Mouse (Mus musculus) liver, embryonic 14.5 days (tissue): ENCODE data around the gene Hipk4. TPM values are rescaled to one million over a fixed set of nuclear protein-coding genes. Genes with fewer than 3 reads are reported as not detected.

Source experiments
- ATAC-seq: fragments of 200-750 bp; cut with Nextera tagmentation; 2 replicates; pipeline ENCODE4 v1.8.0; 2017; ENCODE audit warnings: moderate number of reproducible peaks, mild to moderate bottlenecking, moderate library complexity; ENCODE audit not compliant: insufficient read depth
- DNase-seq, 3 experiments: peaks; one replicate each; pipeline ENCODE4 v3.0.0-alpha.2; 2012 to 2013; ENCODE audit warnings: low read depth in 3 of 3, low spot score in 3 of 3
- H3K27ac ChIP-seq: fragments of 300-500 bp; sonication (generic); 2 replicates; pipeline ENCODE4 v1.5.1; 2014; ENCODE audit warnings: moderate library complexity, mild to moderate bottlenecking, control low read depth, inconsistent platforms
- H3K27me3 ChIP-seq: fragments of 300-500 bp; sonication (generic); 2 replicates; pipeline ENCODE4 v1.6.1; 2014; ENCODE audit warnings: mild to moderate bottlenecking, low read length, moderate library complexity; ENCODE audit not compliant: control insufficient read depth, insufficient read depth
- H3K36me3 ChIP-seq: fragments of 300-500 bp; sonication (generic); replicated peaks from 2 replicates; pipeline ENCODE4 v1.6.1; 2014; ENCODE audit warnings: low read depth; ENCODE audit not compliant: control insufficient read depth, insufficient read depth
- H3K4me1 ChIP-seq, 2 experiments: fragments of 200-500 bp in 1 of 2; fragments of 300-500 bp in 1 of 2; sonication (generic) in 1 of 2; replicated peaks; 2 replicates each; pipeline ENCODE4 v1.6.1; 2012 to 2014; ENCODE audit warnings: antibody characterized with exemption in 1 of 2, inconsistent platforms in 1 of 2, low read length in 1 of 2; ENCODE audit not compliant: control insufficient read depth in 2 of 2, insufficient read depth in 2 of 2
- H3K4me2 ChIP-seq: fragments of 300-500 bp; sonication (generic); 2 replicates; pipeline ENCODE4 v1.6.1; 2014; ENCODE audit warnings: low read depth, mild to moderate bottlenecking, control low read depth, moderate library complexity
- H3K4me3 ChIP-seq, 2 experiments: fragments of 200-500 bp in 1 of 2; fragments of 300-500 bp in 1 of 2; sonication (generic) in 1 of 2; 2 replicates each; pipeline ENCODE4 v1.5.1; 2012 to 2014; ENCODE audit warnings: low read depth in 2 of 2, low read length in 2 of 2, mild to moderate bottlenecking in 2 of 2, control low read depth in 1 of 2, inconsistent platforms in 1 of 2, moderate library complexity in 1 of 2; ENCODE audit not compliant: insufficient read depth in 1 of 2
- H3K9ac ChIP-seq: fragments of 300-500 bp; sonication (generic); replicated peaks from 2 replicates; pipeline ENCODE4 v1.6.1; 2014; ENCODE audit warnings: mild to moderate bottlenecking, control low read depth, moderate library complexity
- H3K9me3 ChIP-seq: fragments of 300-500 bp; sonication (generic); 2 replicates; pipeline ENCODE4 v1.6.1; 2016; ENCODE audit warnings: low read length, mixed read lengths; ENCODE audit not compliant: control insufficient read depth
- CTCF ChIP-seq: IDR thresholded peaks from 2 replicates; pipeline ENCODE4 v1.5.1; 2016; ENCODE audit warnings: antibody characterized with exemption, low read depth, control low read depth
- EP300 ChIP-seq: IDR thresholded peaks from 2 replicates; pipeline ENCODE4 v1.6.1; 2016; ENCODE audit warnings: antibody characterized with exemption, low read depth
- WGBS: fragments of 180-500 bp; shearing (Covaris S2); extraction: QIAGEN DNeasy Blood & Tissue Kit; methylation state at CpG from one replicate; pipeline ENCODE4 v1.1.7; 2014; ENCODE audit not compliant: insufficient replicate concordance; 5-methylcytosine and 5-hydroxymethylcytosine counted together
- polyA plus RNA-seq, 2 experiments: library from polyadenylated mRNA; depleted of rRNA in 1 of 2; stranded (reverse) in 1 of 2; unstranded in 1 of 2; fragments of >200 nt; fragmentation: Nextera tagmentation in 1 of 2; extraction: Ambion mirVana in 1 of 2; gene quantifications; 2 replicates each; pipeline versions ENCODE4 v1.2.1 to v1.2.3; 2012 to 2014

Gene Hipk4
- polyA plus RNA-seq, 2 experiments = 0.49 TPM; not detected in 1

DNA sequence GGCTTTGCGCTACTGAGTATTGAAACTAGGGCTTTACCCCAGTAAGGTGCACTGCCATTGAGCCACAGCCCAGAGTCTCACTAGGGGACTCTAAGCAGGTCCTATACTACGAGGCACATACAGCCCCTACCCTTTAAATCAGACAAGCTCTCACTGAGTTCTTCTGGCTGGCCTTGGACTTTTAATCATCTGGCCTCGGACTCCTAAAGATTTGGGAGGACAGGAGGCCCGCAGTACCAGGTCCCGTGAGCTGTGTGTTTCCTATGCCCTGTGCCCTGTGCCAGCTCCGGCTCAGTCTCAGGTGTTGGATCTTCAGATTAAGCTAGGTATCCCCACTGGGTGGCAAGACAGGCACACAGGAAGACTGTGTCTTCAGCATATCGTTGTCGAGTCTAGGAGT lies 14.9 kb downstream of the Hipk4 start:
- peaks cover 24% of the 10 kb centered on the region for H3K36me3 ChIP-seq
- no peak overlapping the region; the same call in 1 of the 2 replicates for H3K9ac ChIP-seq
- H3K4me2 ChIP-seq = no peak overlapping the region
- peaks cover 76 to 82% of the 10 kb centered on the region in 2 experiments for H3K4me1 ChIP-seq
- no peaks in the 10 kb centered on the region for H3K27me3 ChIP-seq
- ATAC-seq (no peak), DNase-seq (no peak)
- peak overlapping the region; percentile 27 for H3K27ac ChIP-seq
- no peak for TF ChIP-seq CTCF
- no peak for TF ChIP-seq EP300
- 79% methylated on average over 8 of the region's 8 CpGs for WGBS
- H3K9me3 ChIP-seq = no peaks in the 10 kb centered on the region
- H3K4me3 ChIP-seq = no peak overlapping the region

DNA sequence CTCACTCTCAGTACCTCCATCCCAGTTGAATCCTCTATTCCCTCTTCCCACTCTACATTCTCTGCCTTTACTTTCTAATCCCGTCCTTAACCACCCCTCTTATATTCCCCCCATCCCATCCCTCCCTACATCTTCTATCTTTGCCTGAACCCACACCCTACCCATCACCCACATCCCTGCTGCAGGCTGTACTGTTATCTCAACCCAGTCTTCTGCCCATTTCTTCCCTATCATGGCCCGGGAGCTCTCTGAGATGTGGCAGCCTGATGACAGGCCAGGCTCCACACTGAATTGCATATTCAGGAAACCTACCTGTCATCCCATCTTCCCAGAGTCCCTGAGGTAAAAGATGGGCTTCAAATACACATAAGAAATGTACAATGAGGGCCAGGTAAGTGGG lies 15.7 kb downstream of the Hipk4 start:
- 29% methylated on average over 2 of the region's 2 CpGs for WGBS
- Histone ChIP-seq H3K27ac (peak overlapping the region; percentile 38), H3K4me1 (peaks cover 78 to 82% of the 10 kb centered on the region in 2 experiments), H3K9ac (peak overlapping the region; percentile 19), H3K36me3 (peaks cover 21% of the 10 kb centered on the region), H3K4me3 (0 out of 4 replicates have a peak overlapping the region, but pooled peaks of 1 of the 2 experiments have one; percentile 4), H3K27me3 (no peaks in the 10 kb centered on the region), H3K9me3 (no peaks in the 10 kb centered on the region), H3K4me2 (peak overlapping the region; percentile 32)
- DNase-seq (peak in 1 of 3 experiments; percentile 45), ATAC-seq (peak; percentile 33; the same call in 1 of the 2 replicates)
- TF ChIP-seq EP300 (no peak), CTCF (no peak)

DNA sequence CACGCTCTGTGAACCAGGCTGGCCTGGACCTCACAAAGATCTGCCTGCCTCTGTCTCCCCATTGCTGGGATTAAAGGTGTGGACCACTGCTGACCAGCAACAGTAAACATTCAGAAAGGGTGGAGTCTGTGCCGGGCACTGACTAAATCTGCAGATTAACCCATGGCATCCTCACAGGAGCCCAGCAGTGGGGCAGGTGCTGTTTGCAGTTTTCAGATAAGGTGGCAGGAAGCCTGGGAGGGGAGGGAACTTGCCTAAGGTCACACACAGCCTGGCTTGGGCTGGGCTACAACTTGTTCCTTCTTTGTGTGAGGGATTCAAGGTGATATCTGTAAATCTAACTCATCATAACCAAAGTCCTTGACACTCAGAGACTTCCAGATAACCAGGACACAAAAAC lies 17.5 kb downstream of the Hipk4 start:
- no peak for TF ChIP-seq CTCF
- peak; percentile 81 for TF ChIP-seq EP300
- H3K27ac ChIP-seq = peak overlapping the region; percentile 84
- H3K9ac ChIP-seq = peak overlapping the region; percentile 56
- H3K4me3 ChIP-seq = peak overlapping the region; percentile 81 to 83
- no peaks in the 10 kb centered on the region for H3K27me3 ChIP-seq
- ATAC-seq = peak; percentile 84
- peak overlapping the region; percentile 96 for H3K4me2 ChIP-seq
- H3K9me3 ChIP-seq = no peaks in the 10 kb centered on the region
- H3K4me1 ChIP-seq = peaks cover 71 to 74% of the 10 kb centered on the region in 2 experiments
- peak; percentile 72 to 80 (median 74) for DNase-seq
- 49% methylated on average over 2 of the region's 2 CpGs for WGBS
- peaks cover 17% of the 10 kb centered on the region for H3K36me3 ChIP-seq

DNA sequence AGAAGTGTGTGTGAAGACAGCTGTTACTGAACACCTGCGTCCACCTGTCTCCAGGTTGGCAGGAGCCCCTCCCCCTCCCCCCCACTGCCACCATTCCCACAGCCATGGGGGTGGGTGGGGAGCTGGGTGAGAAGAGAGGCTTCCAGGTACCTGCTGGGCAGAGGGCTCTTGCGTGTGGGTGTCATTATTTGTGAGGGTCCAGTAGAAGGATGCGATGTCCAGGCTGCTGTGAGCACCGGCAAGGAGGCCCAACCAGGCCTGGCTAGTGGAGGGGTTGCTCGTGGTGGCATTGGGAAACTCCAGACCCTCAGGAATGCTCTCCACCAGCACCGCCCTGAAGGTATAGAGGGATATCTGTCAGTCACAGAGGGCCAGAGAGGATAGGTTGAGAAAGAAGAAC lies 17.9 kb downstream of the Hipk4 start:
- Histone ChIP-seq H3K36me3 (peaks cover 13% of the 10 kb centered on the region), H3K27ac (peak overlapping the region; percentile 84), H3K9ac (peak overlapping the region; percentile 56)

DNA sequence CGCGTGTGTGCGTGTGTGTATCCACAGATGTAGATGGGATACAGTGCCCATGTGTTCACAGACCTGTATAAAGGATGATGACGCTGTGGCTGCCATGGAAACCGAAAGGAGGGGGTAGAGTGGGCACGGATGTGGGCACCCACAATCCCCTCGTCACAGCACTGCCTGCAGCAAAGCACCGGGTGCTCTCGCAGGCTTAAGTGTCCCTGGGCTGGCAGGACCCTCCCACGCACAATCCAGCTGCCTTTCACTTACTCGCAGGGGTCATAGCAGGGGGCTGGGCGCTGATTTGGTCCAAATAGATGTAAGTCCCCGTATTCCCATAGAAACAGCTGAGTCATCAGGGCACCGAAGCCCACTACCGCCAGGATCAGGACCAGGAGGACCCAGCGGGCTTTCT lies 18.4 kb downstream of the Hipk4 start:
- Histone ChIP-seq H3K36me3 (peaks cover 9% of the 10 kb centered on the region), H3K9me3 (no peaks in the 10 kb centered on the region), H3K4me2 (peak overlapping the region; percentile 96), H3K4me3 (peak overlapping the region; percentile 81 to 83), H3K4me1 (peaks cover 62 to 65% of the 10 kb centered on the region in 2 experiments), H3K9ac (peak overlapping the region; percentile 91; the same call in 1 of the 2 replicates), H3K27ac (peak overlapping the region; percentile 84), H3K27me3 (no peaks in the 10 kb centered on the region)
- WGBS = 74% methylated on average over 16 of the region's 16 CpGs
- TF ChIP-seq CTCF (no peak), EP300 (no peak)
- DNase-seq (no peak), ATAC-seq (no peak)

More for the DNA sequence above, 17.9 kb downstream of the Hipk4 start:
- no peaks in the 10 kb centered on the region for H3K9me3 ChIP-seq
- no peak for TF ChIP-seq EP300
- no peak for TF ChIP-seq CTCF
- H3K4me1 ChIP-seq = peaks cover 67 to 70% of the 10 kb centered on the region in 2 experiments
- H3K27me3 ChIP-seq = no peaks in the 10 kb centered on the region
- ATAC-seq (peak; percentile 7; the same call in 1 of the 2 replicates), DNase-seq (no peak)
- 75% methylated on average over 6 of the region's 6 CpGs for WGBS
- peak overlapping the region; percentile 96 for H3K4me2 ChIP-seq
- peak overlapping the region; percentile 81 to 83 for H3K4me3 ChIP-seq
